Mouse (Mus musculus) c-Kit-positive CD71-positive TER-119-negative erythroid progenitor cells, embryonic 14.5 days (primary cell): ENCODE results near the gene Mycbpap.

Experiments used
- DNase-seq: peaks from one replicate; pipeline ENCODE4 v3.0.0-alpha.2; 2013; ENCODE audit warnings: low read depth

Gene Mycbpap

DNA sequence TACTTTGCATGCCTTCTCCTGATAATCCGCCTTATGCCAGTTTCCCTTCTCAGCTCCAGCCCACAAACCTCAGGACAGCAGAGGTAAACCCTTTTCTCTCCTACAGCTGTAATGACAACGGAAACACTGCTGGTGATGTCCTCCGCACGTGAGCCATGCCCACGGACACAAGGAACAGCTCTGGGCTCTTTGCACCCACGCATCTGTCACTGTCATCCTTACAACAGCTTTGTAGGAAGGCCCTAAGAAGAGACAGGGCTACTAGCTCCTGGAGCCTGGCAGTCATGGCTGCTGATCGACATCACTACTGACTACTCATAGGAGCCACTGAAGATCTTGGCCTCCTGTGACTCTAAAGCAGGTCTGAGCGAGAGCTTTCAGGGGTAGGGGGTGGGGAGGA lies 11.6 kb upstream of the Mycbpap start:
- no peak for DNase-seq

DNA sequence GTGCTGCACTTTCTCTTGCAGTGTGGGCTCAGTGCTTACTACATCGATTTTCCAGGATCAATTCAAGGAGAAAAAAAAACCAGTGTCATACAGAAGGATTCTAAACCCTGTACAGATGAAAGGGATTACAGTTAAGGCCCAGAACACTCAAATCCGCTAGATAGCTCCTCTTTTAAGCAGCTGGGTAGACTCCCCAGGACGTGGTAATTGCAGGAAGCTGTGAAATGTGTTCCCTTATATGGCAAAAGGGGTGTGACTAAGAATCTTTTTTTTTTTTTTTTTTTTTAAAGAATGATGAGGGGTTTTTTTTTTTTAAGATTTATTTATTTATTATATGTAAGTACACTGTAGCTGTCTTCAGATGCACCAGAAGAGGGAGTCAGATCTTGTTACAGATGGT lies 7.3 kb upstream of the Mycbpap start:
- no peak for DNase-seq

DNA sequence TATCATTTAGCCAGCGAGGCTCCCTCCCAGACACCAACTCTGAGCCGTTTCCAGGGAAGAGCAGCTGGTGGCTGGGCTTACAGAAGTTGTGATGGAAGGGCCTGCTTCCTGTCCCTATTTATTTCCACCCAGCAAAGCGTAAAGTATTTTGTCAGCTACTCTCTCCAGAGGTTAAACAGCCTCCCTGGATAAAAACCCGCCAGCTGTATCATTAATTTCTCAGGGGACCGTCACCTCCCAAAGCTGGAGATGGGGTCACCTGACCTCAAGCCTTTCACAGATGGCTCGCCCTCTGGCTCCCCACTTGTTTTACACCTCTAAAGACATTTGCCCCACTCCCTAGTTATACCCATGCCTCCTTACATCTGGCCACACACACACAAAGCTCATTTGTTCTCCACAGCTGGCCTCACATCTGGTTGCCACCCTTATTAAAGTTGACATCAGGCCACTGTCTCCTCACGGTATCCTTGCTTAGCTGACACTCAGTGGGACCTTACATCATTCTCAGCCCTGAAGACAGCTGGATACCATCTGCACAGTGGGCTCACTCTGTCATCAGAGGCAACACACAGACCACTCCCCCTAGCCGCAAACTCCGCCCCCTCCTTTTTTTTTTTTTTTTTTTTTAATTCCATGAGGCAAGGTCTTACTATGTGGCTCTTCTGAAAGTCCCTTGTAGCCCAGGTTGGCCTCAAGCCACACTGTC lies 4.8 kb upstream of the Mycbpap start:
- DNase-seq: no peak

DNA sequence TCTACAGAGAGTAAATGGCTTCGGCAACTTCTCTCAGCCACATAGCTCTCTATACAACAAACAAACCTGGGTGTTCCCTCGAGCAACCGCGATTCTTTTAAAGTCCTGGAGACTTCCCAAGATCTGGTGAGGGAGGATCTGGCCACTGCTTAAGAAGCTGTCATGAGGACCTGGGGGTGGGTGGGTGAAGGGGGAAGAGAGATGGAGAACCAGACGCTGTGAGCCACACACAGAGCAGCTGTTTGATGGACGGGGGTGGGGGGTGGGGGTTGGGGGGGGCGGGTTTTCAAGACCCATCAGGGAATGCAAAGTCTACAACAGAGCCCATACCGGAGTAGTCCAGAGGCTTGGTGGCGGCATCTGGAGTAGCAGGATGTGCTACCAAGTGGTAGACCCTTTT lies 8.1 kb downstream of the Mycbpap start:
- no peak for DNase-seq

DNA sequence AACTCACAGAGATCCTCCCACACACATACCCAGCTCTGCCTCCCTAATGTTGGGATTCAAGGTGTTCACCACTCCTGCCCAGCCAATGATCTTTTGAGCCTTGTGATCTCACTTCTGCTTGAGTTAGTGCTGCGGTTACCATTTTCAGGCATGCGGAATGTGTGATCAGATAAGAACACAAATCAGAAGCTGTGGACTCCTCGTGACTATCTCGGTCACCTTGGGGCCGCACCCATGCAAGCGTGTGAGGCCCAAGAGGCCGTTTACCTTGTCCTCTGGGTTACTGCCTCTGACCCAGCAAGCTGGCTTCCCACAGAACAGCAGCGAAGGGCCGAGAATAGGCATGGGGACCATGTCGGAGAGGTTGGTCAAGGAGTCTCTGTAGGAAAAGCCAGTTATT lies 12.6 kb downstream of the Mycbpap start:
- DNase-seq: no peak

DNA sequence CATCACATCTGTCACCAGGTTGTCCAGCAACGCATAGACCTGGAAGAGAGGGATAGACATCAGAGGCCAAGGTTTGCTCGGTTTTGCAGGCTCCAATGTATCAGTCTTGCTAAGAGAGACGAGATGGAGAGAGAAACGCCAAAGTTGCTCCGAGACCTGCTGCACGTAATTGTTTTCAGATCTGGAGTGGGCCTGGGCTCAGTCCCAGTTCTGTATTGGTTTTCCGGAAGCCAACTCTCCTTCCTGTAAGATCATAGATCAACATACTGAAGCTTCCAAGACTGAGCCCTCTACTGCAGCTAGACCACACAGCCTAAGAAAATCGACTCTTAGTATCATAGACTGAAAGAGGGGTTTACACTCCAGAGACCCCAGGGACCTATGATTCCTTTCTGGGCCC lies 20.1 kb downstream of the Mycbpap start:
- no peak for DNase-seq

DNA sequence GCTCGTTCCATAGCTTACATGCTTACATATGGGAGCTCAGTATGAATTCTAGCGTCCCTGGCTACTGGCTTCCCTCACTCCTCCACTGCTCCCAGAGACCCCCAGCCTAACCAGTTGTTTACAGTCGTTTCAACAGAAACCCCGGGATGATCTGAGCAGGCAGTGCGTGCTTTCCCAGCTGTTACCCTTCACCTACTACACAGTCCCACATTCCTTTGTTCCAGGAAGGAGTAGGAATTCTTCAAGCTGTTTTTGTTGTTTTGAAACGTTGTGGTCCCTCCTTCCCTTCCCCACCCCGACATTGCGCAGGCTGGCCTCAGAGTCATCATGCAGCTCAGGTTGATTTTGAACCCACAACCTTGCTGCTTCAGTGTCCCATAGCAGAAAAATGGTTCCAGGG lies 21.2 kb downstream of the Mycbpap start:
- DNase-seq: no peak

DNA sequence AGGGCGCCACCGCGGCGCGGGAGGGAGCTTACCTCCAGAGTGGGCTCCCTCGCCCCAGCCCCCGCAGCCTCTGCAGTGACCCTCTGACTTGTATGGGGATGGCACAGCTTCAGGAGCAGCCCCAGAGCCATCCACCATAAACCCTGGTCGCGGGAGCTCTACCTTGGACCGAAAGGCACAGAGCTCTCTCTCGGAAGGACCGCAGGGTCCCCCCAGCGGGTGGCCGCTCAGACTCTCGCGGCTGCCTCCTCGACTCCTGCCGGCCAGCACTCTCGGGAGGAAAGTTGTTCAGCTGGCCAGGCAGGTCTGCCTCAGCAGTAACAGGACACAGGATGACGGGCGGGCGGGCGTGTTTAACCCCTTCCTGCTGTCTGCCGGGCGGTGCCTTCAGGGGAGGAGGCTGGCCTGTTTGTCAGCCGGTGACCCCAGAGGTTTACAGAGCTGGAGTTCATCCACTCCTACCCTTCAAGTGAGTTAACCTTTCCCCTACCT lies 21.8 kb downstream of the Mycbpap start, which contains the start of gene Epn3:
Gene Epn3, minus strand, starts transcription at position 314 of the 492 bp plus-strand sequence.
- DNase-seq: no peak

DNA sequence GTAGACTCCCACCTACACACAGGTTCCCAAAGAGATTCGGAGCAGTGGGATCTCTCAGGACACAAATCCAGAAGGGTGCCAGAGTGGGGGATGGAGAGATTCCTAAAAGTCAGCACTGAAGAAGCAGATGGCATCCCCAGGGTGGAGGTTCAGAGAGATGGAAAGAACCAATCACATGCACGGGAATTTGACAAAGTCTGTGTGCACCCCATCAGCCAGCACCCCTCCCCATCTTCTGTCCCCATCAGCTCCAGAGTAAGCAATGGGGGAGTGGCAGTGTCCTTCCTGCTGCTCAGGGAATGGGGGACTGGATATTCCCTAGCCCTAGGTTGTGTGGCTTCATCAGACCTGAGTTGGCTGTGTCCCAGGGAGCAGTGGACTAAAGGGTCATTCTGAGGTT lies 22.5 kb downstream of the Mycbpap start:
- no peak for DNase-seq

DNA sequence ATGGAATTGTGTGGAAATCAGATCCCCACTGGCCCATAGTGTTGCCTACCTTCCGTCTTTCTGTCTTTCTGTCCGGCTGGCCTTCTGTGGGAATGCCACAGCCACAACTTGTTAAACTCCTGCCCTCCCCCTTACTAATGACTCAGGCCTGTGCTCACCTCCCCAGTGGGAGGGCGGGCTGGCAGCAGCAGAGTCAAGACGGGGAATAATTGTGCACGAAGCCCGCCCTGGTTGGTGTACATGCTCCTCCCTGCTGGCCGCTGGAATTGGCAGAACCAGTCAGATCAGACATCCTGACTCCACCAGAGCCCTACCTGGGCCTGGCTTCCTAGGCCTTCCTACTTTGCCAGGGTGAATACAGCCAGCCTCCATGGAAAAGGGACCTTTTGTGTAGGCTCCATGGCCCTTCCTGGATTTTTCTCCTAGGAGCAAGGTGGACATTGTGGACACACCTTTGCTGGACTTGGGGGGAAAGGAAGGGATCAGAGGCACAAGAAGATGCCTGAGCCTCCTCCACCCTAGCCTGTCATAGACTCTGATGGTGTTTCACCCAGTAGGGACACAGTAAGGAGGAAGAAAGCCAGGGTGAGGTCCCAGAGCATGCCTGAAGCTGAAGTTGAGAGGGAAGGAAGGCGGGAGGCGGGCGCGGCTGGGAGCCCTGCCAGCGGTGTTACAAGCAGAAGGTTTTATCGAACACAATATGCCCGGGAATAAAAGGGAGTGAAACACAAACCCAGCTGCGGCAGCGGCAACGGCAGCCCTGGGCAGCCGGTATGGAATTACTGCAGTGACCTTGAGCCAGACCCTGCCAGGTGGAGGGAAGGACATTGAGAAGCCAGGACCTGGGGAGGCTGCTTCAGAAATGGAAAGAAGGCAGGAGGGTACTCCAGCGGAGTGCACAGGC lies 23.2 kb downstream of the Mycbpap start:
- no peak for DNase-seq

DNA sequence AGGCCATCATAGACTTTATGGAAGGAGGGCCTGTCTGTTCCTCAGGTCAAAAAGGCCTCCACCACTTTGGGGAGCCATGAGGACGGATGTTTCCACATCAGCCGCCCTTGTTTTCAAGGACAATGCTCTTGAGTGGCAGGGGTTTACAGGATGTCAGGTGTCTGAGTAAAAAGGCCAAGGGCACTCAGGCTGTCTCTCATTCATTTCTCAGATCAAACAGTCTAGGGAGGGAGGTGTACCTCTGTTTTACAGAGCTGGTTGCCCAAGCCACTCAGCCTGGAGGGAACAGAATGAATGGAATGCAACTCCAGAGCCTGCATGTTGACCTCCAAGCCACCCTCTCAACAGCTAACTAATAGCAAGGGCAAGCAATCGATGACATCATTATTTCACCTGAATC lies 26.1 kb downstream of the Mycbpap start:
- no peak for DNase-seq

DNA sequence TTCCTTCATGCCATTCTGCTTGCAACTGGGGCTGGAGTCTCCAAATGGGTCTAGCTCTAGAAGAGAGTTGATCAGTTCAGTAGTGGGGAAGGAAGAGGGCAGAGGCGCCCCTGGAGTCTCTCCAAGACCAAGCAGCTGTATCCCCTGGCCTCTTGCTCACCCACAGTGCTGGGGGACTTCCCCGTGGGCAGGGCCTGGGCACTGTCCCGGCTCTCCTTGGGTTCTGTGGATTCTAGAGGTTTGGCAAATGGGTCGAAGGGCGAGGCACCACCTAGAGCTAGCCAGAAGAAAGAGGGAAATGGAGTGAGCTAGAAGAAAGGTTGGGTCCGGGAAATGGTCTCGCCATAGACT lies 29.8 kb downstream of the Mycbpap start:
- DNase-seq: no peak

DNA sequence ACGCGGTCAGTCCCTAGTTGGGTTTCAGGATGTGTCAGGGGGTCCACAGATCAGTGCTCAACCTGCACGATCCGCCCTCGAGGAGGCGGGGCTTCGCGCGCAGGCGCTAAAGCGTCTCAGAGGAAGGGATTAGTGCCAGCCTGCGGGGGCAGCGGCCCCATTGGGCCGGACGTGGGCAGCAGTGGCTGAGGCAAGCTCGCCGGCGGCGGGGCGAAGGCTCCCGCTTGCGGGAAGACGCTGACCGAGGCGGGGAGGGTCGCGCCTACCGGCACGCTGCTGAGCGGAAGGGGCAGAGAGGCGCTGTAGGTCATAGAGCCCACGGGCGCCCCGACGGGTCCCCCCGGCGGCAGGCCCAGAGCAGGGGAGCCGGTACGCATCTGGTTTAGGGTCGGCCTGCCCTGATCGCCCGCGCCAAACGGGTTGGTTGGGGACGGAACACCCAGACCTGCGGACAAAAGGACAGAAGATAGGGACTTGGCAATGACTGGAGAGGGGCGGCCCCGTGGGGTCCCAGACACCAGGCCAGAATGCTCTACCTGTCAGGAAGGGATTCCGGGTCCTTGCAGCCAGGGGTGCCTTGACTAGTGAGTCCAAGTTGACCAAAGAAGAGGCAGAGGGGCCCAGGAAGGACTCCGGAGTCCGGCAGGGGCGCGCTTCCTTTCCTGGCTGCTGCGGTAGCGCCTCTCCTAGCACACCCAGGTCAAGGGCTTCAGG lies 30.4 kb downstream of the Mycbpap start:
- DNase-seq: no peak

DNA sequence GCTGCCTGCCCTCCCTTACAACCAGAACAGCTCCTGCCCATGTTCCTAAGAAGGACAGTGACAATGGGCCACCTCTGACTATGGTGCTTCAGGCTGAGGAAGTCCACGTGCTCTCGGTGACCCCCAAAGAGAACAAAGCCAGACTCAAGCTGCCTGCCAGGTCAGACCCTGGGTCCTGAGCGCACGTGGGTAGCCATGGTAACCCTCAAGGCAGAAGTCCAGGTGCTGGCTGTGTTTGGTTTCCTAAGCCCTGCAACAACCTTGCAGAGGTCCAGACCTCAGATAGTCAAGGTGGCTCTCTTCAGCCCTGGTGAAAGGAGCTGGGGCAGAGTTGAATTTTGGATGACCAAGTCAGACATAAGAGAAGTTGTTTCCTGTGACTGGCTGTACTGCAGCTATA lies 31.8 kb downstream of the Mycbpap start:
- no peak for DNase-seq

DNA sequence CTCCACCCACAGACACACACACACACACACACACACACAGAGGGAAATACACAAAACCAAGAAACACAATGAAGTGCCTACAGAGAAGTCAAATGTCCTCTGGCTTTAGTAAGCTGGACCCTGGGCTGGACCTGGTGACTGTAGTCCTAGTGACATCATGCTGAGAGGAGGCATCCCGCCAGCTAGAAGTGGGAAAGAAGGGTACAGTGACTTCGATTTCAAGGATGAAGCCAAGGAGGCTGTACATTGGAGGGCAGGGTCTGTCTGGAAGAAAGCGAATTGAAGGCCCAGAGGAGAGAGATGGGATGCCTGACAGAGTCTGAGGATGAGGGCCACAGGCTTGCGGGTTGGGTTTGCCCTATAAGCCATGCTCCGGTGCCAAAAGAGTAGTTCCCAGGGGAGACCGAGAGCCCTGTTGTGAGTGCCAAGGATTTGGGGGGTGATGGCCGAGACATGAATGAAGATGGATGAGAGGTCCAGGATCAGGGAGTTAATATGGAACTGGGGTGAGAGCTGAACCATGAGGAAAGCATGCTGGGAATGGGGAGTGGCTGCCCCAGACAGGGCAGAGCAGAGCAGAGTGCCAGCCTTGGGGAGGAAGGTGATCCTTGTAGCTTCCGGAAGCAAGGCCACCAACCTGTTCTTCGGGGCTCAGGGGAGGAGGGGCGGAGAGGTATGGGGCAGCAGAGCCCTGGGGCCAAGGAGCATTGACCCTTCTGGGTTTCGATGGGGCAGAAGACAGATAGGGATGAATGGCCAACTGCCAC lies 32.6 kb downstream of the Mycbpap start:
- DNase-seq: no peak

DNA sequence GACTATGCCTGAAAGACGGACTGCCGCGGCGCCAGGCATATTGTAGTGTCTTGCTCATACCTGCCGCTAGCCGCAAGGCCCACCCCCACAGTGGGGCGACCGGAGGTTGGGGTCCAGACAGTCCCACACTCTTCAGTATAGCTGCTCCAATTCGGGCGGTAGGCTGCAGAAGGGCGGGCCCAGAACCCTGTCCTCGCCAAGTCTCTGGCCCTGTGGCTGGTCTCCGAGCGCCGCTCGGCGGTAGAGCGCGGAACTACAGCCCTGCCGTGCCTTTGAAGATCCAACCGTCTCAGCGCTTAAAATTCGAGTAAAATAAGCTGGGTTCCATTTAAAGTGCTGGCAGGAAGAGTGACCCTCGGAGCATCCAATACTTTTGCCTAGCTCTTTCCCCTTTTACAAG lies 35.5 kb downstream of the Mycbpap start, which contains the start of gene Spata20:
Gene Spata20, minus strand, starts transcription at position 179 of the 400 bp plus-strand sequence.
- DNase-seq: peak; percentile 44

DNA sequence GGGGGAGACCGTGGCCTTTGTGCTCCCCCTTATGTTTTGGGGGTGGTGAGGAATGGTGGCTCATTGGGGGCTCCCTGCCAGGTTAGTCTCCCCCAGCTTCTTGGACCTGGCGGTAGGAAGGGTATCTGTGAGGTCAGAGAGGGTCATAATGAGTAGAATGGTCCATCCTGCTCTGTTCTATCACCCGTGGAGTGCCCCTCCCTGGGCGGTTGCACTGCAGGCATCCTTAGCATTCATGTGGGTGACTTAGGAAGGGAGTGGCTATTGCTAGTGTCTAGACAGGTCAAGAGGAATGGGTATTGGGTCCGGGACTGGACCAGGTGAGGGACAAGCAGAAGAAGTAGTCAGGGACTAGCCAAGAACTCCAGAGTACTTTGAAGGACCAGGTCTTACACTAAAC lies 36.3 kb downstream of the Mycbpap start:
- no peak for DNase-seq

DNA sequence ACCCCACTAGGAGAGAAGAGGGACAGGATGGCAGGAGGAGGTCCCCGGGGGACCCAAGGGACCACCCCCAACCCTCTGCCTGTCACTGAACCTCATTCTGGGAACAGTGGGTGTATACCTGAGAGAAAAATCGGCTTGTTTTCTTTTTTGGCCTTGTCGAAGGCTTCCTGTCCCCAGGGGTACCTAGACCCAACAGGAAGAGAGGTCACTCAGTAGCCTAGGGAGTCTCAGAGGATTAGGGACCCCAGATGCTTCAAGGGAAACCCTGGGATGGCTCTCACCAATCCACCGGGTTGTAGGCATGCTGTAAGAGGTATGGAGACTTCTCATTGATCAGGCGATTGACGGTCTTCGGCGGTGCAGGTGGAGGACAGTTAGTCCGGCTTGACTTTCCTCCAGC lies 36.9 kb downstream of the Mycbpap start:
- DNase-seq: no peak

DNA sequence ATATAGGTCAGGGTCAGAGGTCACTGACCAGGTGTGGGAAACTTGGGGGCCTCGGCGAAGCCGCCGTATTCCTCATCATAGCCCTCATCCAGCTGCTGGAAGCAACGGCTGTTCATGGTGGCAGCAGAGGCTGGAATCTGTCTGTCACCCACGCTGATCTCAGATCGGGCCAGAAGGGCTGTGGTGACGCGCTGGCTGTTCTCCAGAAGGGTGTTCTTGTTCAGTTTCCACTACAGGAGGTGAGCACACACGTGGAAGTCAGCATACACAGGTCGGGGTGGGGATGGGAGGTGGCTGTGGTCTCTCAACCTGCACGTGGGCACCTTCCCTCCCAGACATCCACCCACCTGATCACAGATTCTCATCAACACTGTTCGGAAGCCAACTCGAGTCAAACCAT lies 37.6 kb downstream of the Mycbpap start:
- no peak for DNase-seq

DNA sequence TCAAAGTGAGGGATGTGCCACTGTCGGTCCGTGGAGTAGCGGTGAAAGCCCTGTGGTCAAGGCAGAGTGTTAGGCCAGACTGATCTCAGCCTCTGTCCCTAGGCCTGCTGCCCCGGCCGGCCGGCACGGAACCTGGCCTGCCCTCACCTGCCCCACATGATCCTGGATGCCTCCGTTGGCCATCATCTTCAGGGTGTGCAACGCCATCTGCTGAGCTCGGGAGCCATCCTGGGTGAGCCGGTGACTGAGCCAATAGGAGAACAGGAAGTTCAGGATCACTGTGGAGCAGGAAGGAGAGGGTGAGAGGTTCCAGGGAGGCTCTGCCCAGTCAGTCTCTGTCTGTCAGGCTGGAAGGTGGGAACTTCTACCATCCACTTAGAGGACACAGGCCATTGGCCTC lies 38.1 kb downstream of the Mycbpap start:
- DNase-seq: no peak

DNA sequence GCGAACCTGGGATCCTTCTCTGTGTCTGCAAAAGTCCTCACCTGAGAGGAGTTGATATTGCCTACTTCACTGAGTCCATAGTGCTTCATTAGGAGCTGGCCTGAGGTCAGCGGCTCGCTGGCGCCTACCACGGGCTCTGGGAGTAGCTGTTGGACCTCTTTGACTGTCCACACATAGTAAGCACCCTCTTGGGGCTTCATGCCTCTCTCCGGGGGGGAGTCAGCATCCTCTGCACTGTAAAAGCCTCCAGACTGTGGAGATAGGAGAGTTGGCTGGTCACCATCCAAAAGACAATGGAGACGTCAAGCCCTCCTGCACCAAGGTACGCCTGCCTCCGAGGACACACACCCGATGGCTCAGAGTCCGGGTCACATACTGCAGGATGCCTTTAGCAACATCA lies 38.8 kb downstream of the Mycbpap start:
- no peak for DNase-seq

DNA sequence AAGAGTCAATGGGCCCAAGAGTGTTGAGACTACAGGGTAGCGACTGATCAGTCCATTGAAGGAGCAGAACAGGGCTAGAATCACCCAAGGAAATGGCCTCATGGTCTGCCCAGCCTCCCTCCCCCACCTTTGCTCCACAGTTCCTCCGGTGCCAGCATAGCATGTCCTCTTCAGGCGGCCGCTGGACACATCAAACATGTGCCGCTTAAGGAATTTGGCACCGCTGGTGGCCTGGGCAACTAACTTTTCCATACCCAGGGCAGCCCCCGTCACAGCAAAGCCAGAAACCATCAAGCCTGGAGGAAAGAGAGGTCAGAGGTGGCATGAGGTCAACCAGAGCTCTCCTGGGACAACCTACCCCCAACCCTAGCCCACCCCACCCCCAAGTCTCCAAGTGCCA lies 39.6 kb downstream of the Mycbpap start:
- DNase-seq: no peak
